Mouse (Mus musculus) spleen, adult 10 weeks (tissue): ENCODE results near the gene Gm10840. TPM values are rescaled to one million over a fixed set of nuclear protein-coding genes. Genes with fewer than 3 reads are reported as not detected.

Source experiments
- polyA plus RNA-seq: library from polyadenylated mRNA; stranded (reverse); fragments of 350-450 nt; fragmentation: Illumina TruSeq; extraction: RNeasy Lipid Tissue Mini Kit (QIAGEN cat#74804); gene quantifications from one replicate; pipeline ENCODE4 v1.2.3, GENCODE M21; 2015; ENCODE audit warnings: low replicate concordance; ENCODE audit not compliant: insufficient read depth

Gm10840 gene
- not detected for polyA plus RNA-seq

GRCm38 (mm10) chr11:106160841-106161721 lies at the start of gene Gm10840, which contains the start of gene Limd2:
Gene Gm10840 (plus strand): TSS chr11:106160850.
Gene Limd2 (minus strand): TSS chr11:106160860.

GRCm38 (mm10) chr11:106202123-106202465 lies 41.4 kb downstream of the Gm10840 start, which contains the start of gene Strada:
Gene Strada (minus strand): TSS chr11:106202168.

Other genes with a start within 250 kb of the Gm10840 start
- gene Cyb561, start 207.5 kb upstream of the Gm10840 start, polyA plus RNA-seq: 2.0 TPM
- gene Ace, start 192.9 kb upstream of the Gm10840 start, polyA plus RNA-seq: 8.4 TPM
- gene Ace3, start 166.2 kb upstream of the Gm10840 start, polyA plus RNA-seq: not detected
- gene Kcnh6, start 152.7 kb upstream of the Gm10840 start, polyA plus RNA-seq: not detected
- gene Dcaf7, start 124.0 kb upstream of the Gm10840 start, polyA plus RNA-seq: 67.7 TPM
- 15.3 TPM for gene Taco1, start 94.8 kb upstream of the Gm10840 start, polyA plus RNA-seq
- 60.8 TPM for gene Map3k3, start 76.2 kb upstream of the Gm10840 start, polyA plus RNA-seq
- gene Limd2, start within 50 bp of the Gm10840 start, polyA plus RNA-seq: 322 TPM
- 35.5 TPM for gene Strada, start 41.3 kb downstream of the Gm10840 start, polyA plus RNA-seq
- 113 TPM for gene Ccdc47, start 55.5 kb downstream of the Gm10840 start, polyA plus RNA-seq
- 89.4 TPM for gene Ddx42, start 56.1 kb downstream of the Gm10840 start, polyA plus RNA-seq
- 75.9 TPM for gene Ftsj3, start 95.2 kb downstream of the Gm10840 start, polyA plus RNA-seq
- 94.7 TPM for gene Psmc5, start 95.3 kb downstream of the Gm10840 start, polyA plus RNA-seq
- 94.5 TPM for gene Smarcd2, start 112.1 kb downstream of the Gm10840 start, polyA plus RNA-seq
- 0.26 TPM for gene Tcam1, start 115.8 kb downstream of the Gm10840 start, polyA plus RNA-seq
- 1.0 TPM for gene Gh, start 141.0 kb downstream of the Gm10840 start, polyA plus RNA-seq
- 960 TPM for gene Cd79b, start 153.9 kb downstream of the Gm10840 start, polyA plus RNA-seq
- 6.6 TPM for gene Scn4a, start 192.4 kb downstream of the Gm10840 start, polyA plus RNA-seq
- gene Prr29, start 204.6 kb downstream of the Gm10840 start, polyA plus RNA-seq: 0.33 TPM
- 103 TPM for gene Icam2, start 227.2 kb downstream of the Gm10840 start, polyA plus RNA-seq